Mouse (Mus musculus) kidney, adult 10 weeks (tissue): ENCODE measurements around the gene Nrap. TPM values are rescaled to one million over a fixed set of nuclear protein-coding genes. Genes with fewer than 3 reads are reported as not detected.

Experiments
- polyA plus RNA-seq: library from polyadenylated mRNA; stranded (reverse); fragments of 350-450 nt; fragmentation: Illumina TruSeq; extraction: RNeasy Lipid Tissue Mini Kit (QIAGEN cat#74804); gene quantifications from one replicate; pipeline ENCODE4 v1.2.3, GENCODE M21; 2014; ENCODE audit warnings: low read depth, low replicate concordance

Nrap gene
- not detected for polyA plus RNA-seq

GRCm38 (mm10) chr19:56389879-56390278 is at the start of gene Nrap:
Gene Nrap, minus strand, starts transcription at chr19:56390037.

GRCm38 (mm10) chr19:56396669-56397621 is 7.1 kb upstream of the Nrap start, which contains the start of gene Casp7:
Gene Casp7, plus strand, starts transcription at chr19:56397129.

GRCm38 (mm10) chr19:56286866-56287265 is 103.0 kb downstream of the Nrap start, which contains the start of gene Habp2:
Gene Habp2, plus strand, starts transcription at chr19:56287137.

Other genes starting within 250 kb of the Nrap start
- 69.6 TPM for gene Habp2, start 102.9 kb downstream of the Nrap start, polyA plus RNA-seq
- 13.9 TPM for gene Casp7, start 7.1 kb upstream of the Nrap start, polyA plus RNA-seq
- not detected for gene Plekhs1, start 71.6 kb upstream of the Nrap start, polyA plus RNA-seq
- 46.9 TPM for gene Dclre1a, start 158.2 kb upstream of the Nrap start, polyA plus RNA-seq
- gene Nhlrc2, start 158.2 kb upstream of the Nrap start, polyA plus RNA-seq: 10.8 TPM